Mouse (Mus musculus) c-Kit-positive CD71-positive TER-119-positive erythroid progenitor cells, embryonic 14.5 days (primary cell): Measurements from ENCODE around the gene Spock1.
"Not testable (repeated sequence)": the region's sequence is repeated elsewhere in the genome, so short reads cannot be mapped to it uniquely, and the experiment has no call there.

Experiments
- DNase-seq: peaks from one replicate; pipeline ENCODE4 v3.0.0-alpha.2; 2013; ENCODE audit warnings: low spot score

The Spock1 gene

DNA sequence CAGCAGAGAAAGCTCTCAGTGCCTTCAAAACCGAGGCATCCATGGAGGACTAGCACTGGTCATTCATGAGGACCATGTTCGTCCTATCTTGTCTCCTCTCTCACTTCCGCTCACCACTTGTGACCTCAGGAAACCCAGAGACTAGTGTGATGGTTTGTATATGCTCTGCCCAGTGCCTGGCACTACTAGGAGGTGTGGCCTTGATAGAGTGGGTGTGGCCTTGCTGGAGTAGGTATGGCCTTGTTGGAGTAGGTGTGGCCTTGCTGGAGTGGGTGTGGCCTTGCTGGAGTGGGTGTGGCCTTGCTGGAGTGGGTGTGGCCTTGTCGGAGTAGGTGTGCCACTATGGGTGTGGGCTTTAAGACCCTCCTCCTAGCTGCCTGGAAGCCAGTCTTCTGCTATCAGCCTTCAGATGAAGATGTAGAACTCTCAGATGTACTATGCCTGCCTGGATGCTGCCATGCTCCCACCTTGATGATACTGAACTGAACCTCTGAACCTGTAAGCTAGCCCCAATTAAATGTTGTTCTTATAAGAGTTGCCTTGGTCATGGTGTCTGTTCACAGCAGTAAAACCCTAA, 318.7 kb downstream of the Spock1 start:
- DNase-seq: not testable (repeated sequence)

DNA sequence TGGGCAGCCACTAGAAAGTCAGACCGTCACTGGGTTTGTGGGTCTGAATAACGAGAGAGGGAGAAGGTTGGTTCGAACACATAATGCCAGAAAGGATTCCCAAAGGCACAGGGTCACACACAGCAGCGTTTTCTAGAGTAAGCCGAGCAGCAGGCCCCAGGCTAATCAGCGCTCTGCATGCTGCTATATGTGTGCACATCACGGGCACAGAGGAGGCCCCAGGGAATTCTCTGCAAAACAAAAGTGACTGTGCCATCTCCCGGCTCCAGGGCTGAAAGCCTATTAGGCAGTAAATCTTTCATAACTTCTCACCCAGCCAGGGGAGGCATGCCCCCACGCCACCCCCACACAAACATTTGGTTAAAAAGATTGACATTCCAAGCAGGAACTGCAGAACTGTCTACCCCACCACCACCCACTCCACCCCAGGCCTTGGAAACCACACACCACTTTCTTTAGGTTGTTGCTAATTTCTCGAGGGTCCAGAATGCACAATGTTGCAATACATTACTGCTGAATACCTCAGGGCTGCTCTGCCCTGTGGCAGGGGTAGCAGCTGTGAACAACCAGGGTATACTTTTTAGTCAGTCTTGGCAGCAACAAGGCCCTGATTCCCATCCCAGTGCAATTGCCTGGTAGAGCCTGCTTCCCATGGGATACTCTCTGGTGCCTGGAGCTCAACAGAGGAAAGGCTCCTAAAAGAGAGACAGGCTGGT, 319.4 kb downstream of the Spock1 start:
- no peak for DNase-seq

DNA sequence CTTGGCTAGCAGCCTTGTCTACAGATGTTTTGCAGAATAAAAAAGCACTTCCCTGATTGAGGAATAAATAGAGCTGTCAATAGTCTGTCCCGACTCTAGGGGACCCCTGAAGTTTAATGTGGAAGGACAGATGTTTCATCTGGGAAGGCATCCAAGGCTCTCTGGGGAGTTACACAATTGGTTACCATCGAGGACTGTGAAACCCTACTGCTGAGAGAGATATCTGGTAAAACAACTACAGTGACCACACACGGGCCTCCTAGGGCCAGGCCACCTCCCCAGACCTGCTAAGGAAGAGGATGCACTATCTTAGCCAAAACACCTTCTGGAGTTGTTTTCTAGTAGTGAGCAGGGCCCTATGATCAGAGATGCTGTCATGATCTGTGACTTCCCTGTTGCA, 323.0 kb downstream of the Spock1 start:
- DNase-seq: no peak

DNA sequence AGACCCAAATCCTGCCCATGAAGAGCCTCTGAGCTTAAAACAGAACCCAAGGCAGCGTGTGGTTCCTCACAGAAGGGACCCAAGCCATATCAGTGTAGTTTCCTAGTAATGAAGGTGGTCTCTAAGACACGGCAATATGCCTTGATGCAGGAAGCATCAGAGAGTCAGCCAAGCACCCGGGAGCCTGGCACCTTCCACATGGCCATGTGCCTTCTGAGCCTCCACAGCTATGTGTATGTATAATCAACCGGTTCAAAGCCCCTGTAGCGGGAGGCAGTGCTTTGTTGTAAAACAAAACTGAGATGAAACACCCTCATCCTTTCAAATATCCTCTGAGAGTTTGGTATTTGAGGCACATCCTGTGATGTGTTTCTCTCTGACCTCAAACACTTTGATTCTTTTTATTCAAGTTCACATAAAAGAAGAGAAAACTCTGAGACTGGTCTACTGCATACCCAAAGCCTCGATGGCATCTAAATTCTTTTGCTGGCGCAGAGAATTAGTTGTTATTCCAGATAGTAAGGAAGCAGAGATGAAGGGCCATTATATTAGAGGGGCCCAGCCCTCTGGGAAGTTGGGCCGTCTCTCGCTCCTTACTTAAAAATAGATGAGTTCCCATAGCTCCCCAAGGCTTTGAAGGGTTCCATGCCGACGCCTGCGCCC, 325.7 kb downstream of the Spock1 start:
- DNase-seq: no peak

DNA sequence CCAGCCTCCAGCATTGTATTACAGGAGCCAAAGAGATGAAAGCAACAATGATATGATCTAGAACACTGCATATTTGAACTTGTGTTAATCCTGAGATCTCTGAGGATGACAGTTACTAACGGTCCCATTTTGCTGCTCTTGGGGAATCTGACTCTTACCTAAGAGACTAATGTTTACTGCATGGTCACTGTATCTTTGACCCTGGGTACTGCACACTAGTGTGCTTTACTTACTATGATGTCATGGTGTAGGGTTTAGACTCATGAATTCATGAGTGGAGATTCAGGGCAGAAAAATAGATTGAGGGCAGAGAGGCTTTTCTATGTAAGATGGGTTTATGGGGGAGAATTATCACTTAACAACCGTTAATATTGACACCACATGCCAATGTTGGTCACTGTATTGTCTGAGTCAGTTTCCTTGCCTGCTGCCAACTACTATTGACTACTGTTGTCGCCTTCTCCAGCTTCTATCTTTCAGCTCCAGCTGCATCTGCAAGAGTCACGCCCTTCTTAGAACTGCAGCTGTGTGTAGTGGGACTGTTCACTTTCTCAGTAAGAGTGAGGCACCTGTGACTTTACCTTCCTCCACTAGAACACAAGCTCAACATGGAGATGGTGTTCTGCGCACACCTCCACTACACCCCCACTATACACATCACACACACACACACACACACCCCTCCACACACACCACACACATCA, 330.4 kb downstream of the Spock1 start:
- DNase-seq: peak; percentile 78

DNA sequence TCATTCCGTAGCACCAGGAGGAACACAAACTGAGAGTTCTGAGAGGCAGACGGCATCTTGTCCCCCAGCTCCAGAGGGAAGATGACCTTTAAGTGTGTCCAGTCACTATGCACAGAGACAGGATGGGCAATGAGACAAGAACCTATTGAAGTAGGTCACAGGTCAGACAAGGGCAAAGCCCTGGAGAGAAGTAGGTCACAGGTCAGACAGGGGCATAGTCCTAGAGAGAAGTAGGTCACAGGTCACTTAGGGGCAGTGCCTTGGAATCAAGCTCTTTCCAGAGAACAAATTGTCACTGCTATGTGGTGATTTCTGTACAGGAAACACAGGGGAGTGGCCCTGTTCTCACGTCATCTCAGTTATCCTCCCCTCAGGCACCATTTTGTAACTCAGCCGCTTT, 334.6 kb downstream of the Spock1 start:
- DNase-seq: no peak

DNA sequence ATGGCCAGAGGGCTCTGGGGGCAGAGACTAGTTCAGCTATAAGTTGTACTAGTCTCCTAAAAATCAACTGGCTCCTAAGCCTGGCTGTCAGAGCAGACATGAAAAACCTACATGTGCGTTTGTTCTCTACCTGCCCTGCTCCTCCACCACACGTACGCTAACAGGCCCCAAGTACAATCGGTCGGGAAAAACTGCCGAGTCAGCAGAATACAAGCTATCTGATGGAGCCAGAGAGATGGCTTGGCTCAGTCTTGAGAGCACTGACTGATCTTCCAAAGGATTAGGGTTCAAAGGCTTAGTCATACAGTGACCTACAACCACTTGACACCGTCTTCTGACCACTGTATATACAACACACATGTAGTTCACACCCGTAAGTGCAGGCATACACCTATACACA, 339.7 kb downstream of the Spock1 start:
- DNase-seq: no peak

DNA sequence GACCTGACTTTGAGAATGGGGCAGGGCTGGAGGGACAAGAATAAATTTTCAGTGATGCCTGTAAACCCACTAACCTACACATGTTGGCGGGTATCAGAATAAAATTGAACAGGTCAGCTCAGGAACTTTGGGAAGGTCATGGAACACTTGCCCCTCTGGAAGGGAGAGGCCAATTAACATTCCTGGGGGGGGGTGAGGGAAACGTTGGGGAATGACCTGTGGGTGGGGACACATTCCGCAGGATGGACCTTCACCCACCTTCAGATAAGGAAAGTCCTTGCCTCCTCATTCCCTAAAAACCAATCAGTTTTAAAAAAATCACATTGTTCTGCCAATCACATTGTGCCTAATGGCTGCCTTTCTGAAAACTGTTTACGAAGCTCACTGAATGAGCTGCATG, 352.9 kb downstream of the Spock1 start:
- no peak for DNase-seq

DNA sequence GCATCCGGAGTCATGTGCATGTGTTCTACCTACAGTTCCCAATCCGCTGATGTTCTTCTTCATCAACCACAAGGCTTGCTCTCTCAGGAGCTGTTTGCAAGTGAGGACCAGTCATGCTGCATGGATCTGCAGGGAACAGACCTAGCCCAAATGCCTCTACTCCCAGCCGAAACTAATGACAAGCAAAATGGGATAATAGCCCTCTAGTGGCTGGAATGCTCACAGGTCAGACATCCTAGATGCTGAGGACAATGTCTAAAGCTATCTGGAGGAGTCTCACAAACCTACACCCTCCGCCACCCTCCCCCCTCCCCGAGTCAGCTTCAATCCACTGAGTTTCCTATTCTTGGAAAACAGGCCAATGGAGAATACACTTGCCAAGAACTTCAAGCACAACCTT, 358.4 kb downstream of the Spock1 start:
- no peak for DNase-seq

DNA sequence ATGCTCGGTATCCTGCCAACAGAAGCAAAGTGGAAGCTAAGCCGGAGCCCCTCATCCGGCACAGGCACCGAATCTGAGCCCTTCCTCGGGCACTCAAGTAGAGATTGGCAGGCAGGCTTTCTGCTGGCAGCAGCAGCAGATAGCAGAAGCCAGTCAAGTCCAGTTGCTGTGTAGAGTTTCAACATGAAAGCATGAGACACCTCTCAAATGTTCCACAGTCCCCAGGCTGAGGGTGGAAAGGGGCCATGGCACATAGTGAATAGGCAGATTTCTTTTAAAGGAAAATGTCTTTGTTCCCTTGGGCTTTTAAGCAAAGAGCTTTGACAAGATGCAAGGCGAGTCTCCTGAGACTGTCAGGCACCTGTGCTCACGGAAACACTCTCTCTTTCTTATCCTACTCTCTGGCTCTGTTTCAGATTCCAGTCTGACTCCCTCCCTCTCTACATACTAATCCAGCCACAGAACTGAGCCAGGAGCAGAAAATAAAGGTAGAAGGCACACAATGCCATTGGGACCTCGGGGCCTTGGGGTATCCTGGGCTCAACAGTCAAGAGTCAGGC, 371.1 kb downstream of the Spock1 start:
- DNase-seq: no peak

DNA sequence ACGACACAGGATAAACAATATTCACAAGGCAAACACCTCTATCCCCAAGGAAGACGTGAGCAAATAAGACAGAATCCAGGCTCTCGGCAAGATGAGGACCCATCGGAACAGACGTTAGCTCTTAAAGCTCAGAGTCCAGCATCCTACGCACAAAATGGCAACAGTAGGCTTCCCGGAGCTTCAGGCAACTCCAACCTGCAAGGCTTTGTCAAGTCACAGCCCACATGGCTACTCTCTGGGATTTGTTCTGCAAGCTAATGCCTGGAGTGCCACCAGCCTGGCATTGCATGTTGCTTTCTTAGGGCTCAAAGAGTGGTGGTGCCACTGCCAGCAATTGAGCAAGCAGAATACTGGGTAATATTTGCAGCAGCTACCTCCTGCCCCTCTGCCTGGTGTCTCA, 373.8 kb downstream of the Spock1 start:
- DNase-seq: no peak

DNA sequence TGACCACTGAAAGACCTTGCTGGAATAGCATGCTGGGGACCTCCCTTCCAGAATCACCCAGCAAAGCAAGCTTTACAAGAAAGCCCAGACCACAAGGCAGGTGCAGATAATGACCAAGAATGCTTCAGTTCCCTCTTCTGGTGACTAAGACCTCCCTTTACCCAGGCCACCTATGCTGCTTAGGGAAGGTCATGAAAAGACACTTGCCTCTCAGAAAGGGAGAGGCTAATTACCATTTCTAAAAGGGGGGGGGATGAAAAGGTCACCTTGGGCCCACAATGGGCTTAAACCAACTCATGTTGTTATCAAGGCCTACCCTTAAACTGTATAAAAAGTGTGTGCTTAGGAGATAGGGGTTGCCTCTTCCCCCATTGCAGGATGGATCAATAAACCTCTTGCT, 382.2 kb downstream of the Spock1 start:
- no peak for DNase-seq

DNA sequence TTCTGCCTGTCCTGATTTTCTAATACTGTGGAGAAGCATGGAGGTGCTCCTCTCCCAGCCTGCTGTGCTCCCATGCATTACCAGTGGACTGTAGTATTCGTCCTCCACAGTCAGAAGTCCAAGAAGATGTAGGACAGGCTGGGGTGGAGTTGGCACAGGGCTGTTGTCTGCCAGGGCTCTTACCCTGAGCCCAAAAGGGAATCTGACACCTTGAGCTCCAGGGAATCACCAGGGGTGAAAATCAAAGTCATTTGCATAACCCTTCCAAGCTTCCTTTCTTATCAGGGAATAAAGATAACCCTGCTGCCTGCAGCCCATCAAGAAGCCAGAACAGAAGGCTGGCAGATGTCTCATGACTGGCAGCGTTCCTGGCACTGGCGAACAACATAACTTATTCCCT, 383.6 kb downstream of the Spock1 start:
- DNase-seq: no peak

DNA sequence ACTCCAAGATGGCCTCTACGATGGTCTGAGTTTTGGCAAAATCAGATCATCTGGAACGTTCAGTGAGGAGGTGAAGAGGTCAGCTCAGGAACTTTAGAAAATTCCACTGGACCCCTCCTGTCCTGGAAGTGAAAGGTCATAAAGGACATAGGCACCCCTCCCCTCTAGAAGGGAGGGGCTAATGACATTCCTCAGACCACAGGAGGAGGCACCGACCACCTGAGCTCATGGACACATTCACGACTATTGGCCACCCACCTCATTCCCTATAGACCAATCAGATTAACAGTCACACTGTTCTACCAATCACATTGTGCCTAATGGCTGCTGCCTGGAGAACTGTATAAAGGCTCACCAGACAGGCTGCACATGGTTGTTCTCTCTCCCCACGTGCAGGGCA, 384.8 kb downstream of the Spock1 start:
- no peak for DNase-seq

DNA sequence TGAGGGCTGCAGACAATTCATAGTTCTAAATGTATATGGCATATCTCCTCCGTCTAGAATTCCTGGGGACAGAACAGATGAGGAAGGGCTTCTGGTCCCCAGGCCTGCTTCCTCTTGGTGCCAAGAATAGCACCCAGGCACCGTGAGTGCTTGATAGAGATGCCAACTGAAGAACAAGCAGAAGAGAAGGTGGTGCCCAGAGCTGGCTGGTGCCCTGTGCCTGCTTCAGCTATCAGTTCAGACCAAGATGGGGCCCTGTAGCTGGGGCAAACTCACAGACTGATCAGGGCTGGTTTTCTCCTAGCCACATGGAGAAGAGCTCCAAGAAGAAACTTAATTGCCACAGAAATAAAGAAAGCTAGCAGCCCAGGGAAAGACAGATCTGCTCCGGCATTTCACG, 385.8 kb downstream of the Spock1 start:
- DNase-seq: no peak

DNA sequence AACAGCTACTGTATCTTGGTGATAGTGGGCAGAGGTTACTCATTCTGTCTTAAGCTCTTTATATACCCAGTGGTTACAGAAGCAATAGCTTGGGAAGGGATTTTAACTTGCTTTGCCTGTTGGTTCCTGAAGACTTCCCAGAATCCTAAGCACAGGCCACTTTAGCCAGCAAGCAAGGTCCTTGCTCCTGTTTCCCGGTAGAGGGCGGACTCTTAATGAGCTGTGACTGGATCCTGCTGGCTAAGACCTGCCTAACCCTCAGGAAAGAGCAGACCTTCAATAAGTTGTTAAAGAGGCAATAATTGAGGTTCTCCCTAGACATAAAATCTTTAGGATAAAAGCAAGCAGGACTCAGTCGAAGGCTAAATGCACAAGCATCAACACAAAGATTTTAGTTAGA, 387.0 kb downstream of the Spock1 start:
- DNase-seq: peak; percentile 12

DNA sequence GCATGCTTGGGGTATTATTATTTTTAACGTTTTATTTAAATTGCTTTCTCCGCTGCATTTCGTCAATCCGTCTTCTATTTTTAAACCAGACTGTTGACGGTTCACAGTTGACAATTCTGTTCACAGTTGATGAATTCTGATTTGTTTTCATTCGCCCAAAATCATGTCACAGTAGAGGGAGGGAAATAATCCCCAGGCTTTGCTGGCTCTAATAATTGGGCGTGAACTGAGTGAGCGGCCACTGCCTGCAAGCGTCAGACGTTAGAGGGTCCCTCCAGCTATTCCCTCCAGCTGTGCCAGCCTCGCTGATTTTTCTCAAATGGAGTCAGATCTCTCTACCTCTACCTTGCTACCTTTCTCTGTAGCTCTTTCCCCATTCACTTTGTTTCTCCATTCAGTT, 388.3 kb downstream of the Spock1 start:
- no peak for DNase-seq

DNA sequence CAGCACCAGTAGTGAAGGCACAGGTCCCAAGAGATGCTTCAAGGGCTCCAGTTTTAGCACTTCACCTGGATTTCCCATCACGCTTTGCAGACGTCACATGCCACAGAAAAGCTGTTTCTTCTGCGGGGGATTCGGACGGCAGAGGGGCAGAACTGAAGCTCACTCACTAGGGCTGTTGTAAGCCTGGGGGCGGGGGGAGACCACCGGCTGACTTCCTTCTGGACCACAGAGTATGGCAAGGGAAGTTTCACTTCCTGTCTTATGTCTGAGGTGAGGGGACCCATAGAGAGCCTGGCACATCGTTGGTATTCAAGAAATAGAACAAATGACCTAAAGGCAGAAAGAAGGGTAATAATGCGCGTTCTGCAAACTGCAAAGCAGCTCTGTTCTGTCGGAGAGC, 392.4 kb downstream of the Spock1 start:
- no peak for DNase-seq

DNA sequence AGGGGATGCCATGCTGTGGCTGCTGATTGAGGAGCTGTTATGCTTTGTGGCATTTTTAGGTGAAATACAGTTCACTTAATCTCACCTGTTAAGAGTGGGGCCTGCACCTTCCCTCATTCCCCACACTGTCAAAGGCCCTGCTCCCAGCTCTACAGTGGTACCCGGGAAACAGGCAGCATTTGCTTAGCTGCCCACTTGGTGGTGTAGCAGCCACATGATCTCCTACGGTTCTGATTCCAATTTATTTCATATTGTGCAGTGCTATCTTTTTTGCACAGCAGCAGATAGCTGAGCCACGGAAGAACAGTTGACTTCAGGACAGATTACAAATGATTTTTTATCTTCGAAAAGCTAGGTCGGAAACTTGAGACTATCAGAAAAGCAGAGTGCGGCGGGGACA, 406.6 kb downstream of the Spock1 start:
- no peak for DNase-seq

DNA sequence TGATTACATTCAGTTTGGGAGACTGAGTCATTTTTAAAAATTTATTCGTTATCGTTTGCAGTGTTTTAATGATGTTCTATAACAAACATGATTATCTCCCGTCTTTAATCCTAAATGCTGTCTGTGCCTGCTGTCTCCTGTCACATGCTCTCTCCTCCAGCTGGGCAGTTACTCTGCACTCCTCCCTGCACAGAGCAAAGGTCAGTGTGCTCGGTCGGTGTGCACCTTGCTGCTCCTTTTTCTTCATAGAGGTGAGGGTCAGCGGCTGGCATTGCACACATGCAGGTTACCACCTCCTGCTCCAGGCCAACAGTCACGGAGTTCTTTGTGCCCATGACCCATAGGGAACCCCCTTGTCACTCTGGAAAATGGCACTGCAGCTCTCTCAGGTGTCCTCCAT, 411.4 kb downstream of the Spock1 start:
- DNase-seq: no peak

DNA sequence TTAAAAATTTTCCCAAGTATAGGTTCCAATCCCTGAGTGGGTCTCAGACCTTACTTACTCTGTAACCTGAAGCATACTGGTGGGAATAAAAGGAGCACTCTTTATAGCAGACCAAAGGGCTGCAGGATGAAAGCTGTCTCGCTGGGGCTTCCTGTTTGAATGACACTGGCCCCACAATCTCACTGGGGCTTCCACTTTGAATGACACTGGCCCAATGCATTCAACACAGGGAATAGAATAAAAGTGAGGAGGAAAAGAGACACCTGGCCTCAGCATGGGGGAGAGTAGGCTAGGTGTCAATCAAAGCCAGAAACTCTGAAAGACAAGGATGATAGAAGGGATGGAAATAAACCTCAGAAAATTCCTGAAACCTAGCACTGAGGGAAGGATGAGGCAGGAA, 413.3 kb downstream of the Spock1 start:
- no peak for DNase-seq

DNA sequence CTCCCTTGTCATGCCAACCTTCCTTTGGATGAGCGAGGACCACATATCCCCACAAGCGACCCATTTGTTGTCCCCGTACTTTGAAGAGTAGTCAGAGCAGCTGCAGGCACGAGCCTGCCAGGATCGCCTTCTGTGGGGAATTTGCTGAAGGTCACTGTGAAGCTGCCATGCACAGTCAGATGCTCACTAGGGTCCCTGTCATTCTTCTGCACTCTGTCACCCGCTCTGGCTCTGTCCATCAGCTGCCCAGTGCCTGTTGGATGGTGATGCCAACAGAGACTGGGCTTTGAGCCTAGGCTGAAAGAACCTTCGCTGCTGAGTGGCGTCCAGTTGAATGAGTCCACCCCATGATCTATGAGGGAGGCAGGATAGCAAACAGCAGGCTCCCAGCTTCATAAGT, 419.2 kb downstream of the Spock1 start:
- no peak for DNase-seq
